Mouse (Mus musculus): ENCODE results near the gene Gpr87. TPM values are rescaled to one million over a fixed set of nuclear protein-coding genes. Genes with fewer than 3 reads are reported as not detected.

Gpr87 gene
- total and polyA plus RNA-seq, 3 experiments: not detected

- Histone ChIP-seq H3K9me3 (replicated peaks; ENCODE audit: insufficient read depth, low read length) (no peaks in the 10 kb centered on the region), H3K27me3 (ENCODE audit: control insufficient read depth in 1 of 2, insufficient read depth in 2 of 2, low read length in 2 of 2) (no peaks in the 10 kb centered on the region; a peak in 2 of 4 replicates), H3K36me3 (ENCODE audit: control insufficient read depth in 1 of 2, insufficient read depth in 2 of 2, low read length in 2 of 2) (no peaks in the 10 kb centered on the region), H3K4me3 (ENCODE audit: control insufficient read depth in 1 of 2, insufficient read depth in 1 of 2, low read depth in 2 of 2, low read length in 2 of 2) (no peak overlapping the region), H3K9ac (ENCODE audit: control insufficient read depth, low read depth, low read length, poor library complexity, severe bottlenecking) (no peak overlapping the region), H3K27ac (ENCODE audit: control insufficient read depth, low read depth, low read length) (no peak overlapping the region), H3K79me2 (ENCODE audit: control insufficient read depth, insufficient read depth, low read length, poor library complexity) (no peaks in the 10 kb centered on the region), H3K4me1 (ENCODE audit: control insufficient read depth in 1 of 2, insufficient read depth in 2 of 2, low read length in 2 of 2) (no peaks in the 10 kb centered on the region)
- no peak for DNase-seq (ENCODE audit: low read depth, low spot score)
- TF ChIP-seq ZC3H11A (IDR thresholded peaks at IDR 0.05; ENCODE audit: low read depth, low read length) (no peak), GATA1 (IDR thresholded peaks at IDR 0.05; ENCODE audit: low read depth, low read length) (no peak), MEF2A (IDR thresholded peaks at IDR 0.05; ENCODE audit: extremely low read depth, insufficient replicate concordance, low read depth, low read length, poor library complexity, severe bottlenecking) (no peak), MAFK (IDR thresholded peaks at IDR 0.05; ENCODE audit: borderline replicate concordance, low read depth, low read length) (no peak), MYB (IDR thresholded peaks at IDR 0.05; ENCODE audit: low read depth, low read length) (no peak), CHD1 (IDR thresholded peaks at IDR 0.05; ENCODE audit: low read depth, low read length) (no peak)
Observed at GRCm38 (mm10) chr3:59204719-59205503, 10.0 kb upstream of the Gpr87 start.

- no peaks in the 10 kb centered on the region for H3K4me1 ChIP-seq (ENCODE audit: control insufficient read depth in 1 of 2, insufficient read depth in 2 of 2, low read length in 2 of 2)
- H3K4me3 ChIP-seq (ENCODE audit: control insufficient read depth in 1 of 2, insufficient read depth in 1 of 2, low read depth in 2 of 2, low read length in 2 of 2): no peak overlapping the region
Observed at GRCm38 (mm10) chr3:59203802-59204520, 9.1 kb upstream of the Gpr87 start.

GRCm38 (mm10) chr3:59197329-59197948 is 2.5 kb upstream of the Gpr87 start:
- Histone ChIP-seq H3K9ac (ENCODE audit: control insufficient read depth, low read depth, low read length, poor library complexity, severe bottlenecking) (no peak overlapping the region), H3K79me2 (ENCODE audit: control insufficient read depth, insufficient read depth, low read length, poor library complexity) (no peaks in the 10 kb centered on the region), H3K4me3 (ENCODE audit: control insufficient read depth in 1 of 2, insufficient read depth in 1 of 2, low read depth in 2 of 2, low read length in 2 of 2) (no peak overlapping the region), H3K36me3 (ENCODE audit: control insufficient read depth in 1 of 2, insufficient read depth in 2 of 2, low read length in 2 of 2) (no peaks in the 10 kb centered on the region), H3K27me3 (ENCODE audit: control insufficient read depth in 1 of 2, insufficient read depth in 2 of 2, low read length in 2 of 2) (peaks cover 2 to 6% of the 10 kb centered on the region in 2 experiments), H3K4me1 (ENCODE audit: control insufficient read depth in 1 of 2, insufficient read depth in 2 of 2, low read length in 2 of 2) (no peaks in the 10 kb centered on the region), H3K9me3 (replicated peaks; ENCODE audit: insufficient read depth, low read length) (no peaks in the 10 kb centered on the region), H3K27ac (ENCODE audit: control insufficient read depth, low read depth, low read length) (no peak overlapping the region)
- TF ChIP-seq GABPA (IDR thresholded peaks at IDR 0.05; ENCODE audit: low read depth, low read length): no peak
- TF ChIP-seq MAZ (IDR thresholded peaks at IDR 0.05; ENCODE audit: low read depth, low read length): no peak
- TF ChIP-seq MAX (IDR thresholded peaks at IDR 0.05; ENCODE audit: low read length): no peak
- TF ChIP-seq TAL1 (IDR thresholded peaks at IDR 0.05; ENCODE audit: low read length): no peak
- no peak for TF ChIP-seq BHLHE40 (IDR thresholded peaks at IDR 0.05; ENCODE audit: borderline replicate concordance, low read depth, low read length)
- no peak for TF ChIP-seq USF2 (IDR thresholded peaks at IDR 0.05; ENCODE audit: borderline replicate concordance in 1 of 2, insufficient read depth in 1 of 2, low read depth in 1 of 2, low read length in 2 of 2)
- no peak for TF ChIP-seq ZKSCAN1 (IDR thresholded peaks at IDR 0.05; ENCODE audit: low read depth, low read length)
- DNase-seq (ENCODE audit: low read depth, low spot score): no peak

More at GRCm38 (mm10) chr3:59203802-59204520, 9.1 kb upstream of the Gpr87 start:
- H3K36me3 ChIP-seq (ENCODE audit: control insufficient read depth in 1 of 2, insufficient read depth in 2 of 2, low read length in 2 of 2): no peaks in the 10 kb centered on the region
- H3K9ac ChIP-seq (ENCODE audit: control insufficient read depth, low read depth, low read length, poor library complexity, severe bottlenecking): no peak overlapping the region
- no peaks in the 10 kb centered on the region for H3K79me2 ChIP-seq (ENCODE audit: control insufficient read depth, insufficient read depth, low read length, poor library complexity)
- TF ChIP-seq EP300 (IDR thresholded peaks at IDR 0.05; ENCODE audit: low read depth in 1 of 2, low read length in 2 of 2): no peak
- no peak for TF ChIP-seq HCFC1 (IDR thresholded peaks at IDR 0.05; ENCODE audit: low read depth, low read length)
- no peak for TF ChIP-seq CHD1 (IDR thresholded peaks at IDR 0.05; ENCODE audit: low read depth, low read length)
- no peak for TF ChIP-seq TCF12 (IDR thresholded peaks at IDR 0.05; ENCODE audit: low read depth, low read length)
- no peak for TF ChIP-seq JUND (IDR thresholded peaks at IDR 0.05; ENCODE audit: low read depth, low read length)
- no peak for TF ChIP-seq NELFE (IDR thresholded peaks at IDR 0.05; ENCODE audit: low read depth, low read length)
- TF ChIP-seq KAT2A (conservative IDR thresholded peaks at IDR 0.05; ENCODE audit: low read depth, low read length): no peak
- no peak for TF ChIP-seq RCOR1 (IDR thresholded peaks at IDR 0.05; ENCODE audit: low read depth, low read length)
- no peak for TF ChIP-seq MYC (IDR thresholded peaks at IDR 0.05; ENCODE audit: low read depth, low read length)
- TF ChIP-seq MAFK (IDR thresholded peaks at IDR 0.05; ENCODE audit: borderline replicate concordance, low read depth, low read length): no peak
- no peaks in the 10 kb centered on the region; a peak in 2 of 4 replicates for H3K27me3 ChIP-seq (ENCODE audit: control insufficient read depth in 1 of 2, insufficient read depth in 2 of 2, low read length in 2 of 2)
- DNase-seq (ENCODE audit: low read depth, low spot score): no peak
- no peak overlapping the region for H3K27ac ChIP-seq (ENCODE audit: control insufficient read depth, low read depth, low read length)
- no peaks in the 10 kb centered on the region for H3K9me3 ChIP-seq (replicated peaks; ENCODE audit: insufficient read depth, low read length)
